Mouse (Mus musculus) heart, embryonic 11.5 days (tissue): ENCODE data around the gene Tmprss2. TPM values are rescaled to one million over a fixed set of nuclear protein-coding genes. Genes with fewer than 3 reads are reported as not detected.
A peak's percentile ranks its signal among the peaks of the same experiment; 100 is the strongest.

Experiments
- ATAC-seq: fragments of 200-750 bp; cut with Nextera tagmentation; replicated peaks from 2 replicates; pipeline ENCODE4 v1.8.0; 2017; ENCODE audit warnings: moderate library complexity; ENCODE audit not compliant: insufficient number of reproducible peaks, low FRiP score, low TSS enrichment
- H3K27ac ChIP-seq: fragments of 300-500 bp; sonication (generic); 2 replicates; pipeline ENCODE4 v1.5.1; 2014; ENCODE audit warnings: mild to moderate bottlenecking, low read depth, low read length
- H3K27me3 ChIP-seq: fragments of 300-500 bp; sonication (generic); 2 replicates; pipeline ENCODE4 v1.6.1; 2014; ENCODE audit warnings: mild to moderate bottlenecking, low read length, mixed read lengths; ENCODE audit not compliant: control insufficient read depth, insufficient read depth
- H3K36me3 ChIP-seq: fragments of 300-500 bp; sonication (generic); 2 replicates; pipeline ENCODE4 v1.6.1; 2014; ENCODE audit warnings: mild to moderate bottlenecking, low read length, moderate library complexity, mixed read lengths; ENCODE audit not compliant: control insufficient read depth, insufficient read depth
- H3K4me1 ChIP-seq: fragments of 300-500 bp; sonication (generic); 2 replicates; pipeline ENCODE4 v1.6.1; 2014; ENCODE audit warnings: low read length; ENCODE audit not compliant: control insufficient read depth, insufficient read depth
- H3K4me2 ChIP-seq: fragments of 300-500 bp; sonication (generic); 2 replicates; pipeline ENCODE4 v1.6.1; 2014; ENCODE audit warnings: mild to moderate bottlenecking, moderate library complexity
- H3K4me3 ChIP-seq: fragments of 300-500 bp; sonication (generic); 2 replicates; pipeline ENCODE4 v1.5.1; 2014; ENCODE audit warnings: low read depth, low read length
- H3K9ac ChIP-seq: fragments of 300-500 bp; sonication (generic); 2 replicates; pipeline ENCODE4 v1.6.1; 2014; ENCODE audit warnings: mild to moderate bottlenecking, low read depth, low read length, moderate library complexity
- H3K9me3 ChIP-seq: fragments of 300-500 bp; sonication (generic); replicated peaks from 2 replicates; pipeline ENCODE4 v1.6.1; 2016; ENCODE audit warnings: low read length; ENCODE audit not compliant: control insufficient read depth
- WGBS: fragments of 180-500 bp; shearing (Covaris S2); extraction: QIAGEN DNeasy Blood & Tissue Kit; methylation state at CpG from one replicate; pipeline ENCODE4 v1.1.7; 2014; ENCODE audit not compliant: insufficient replicate concordance; 5-methylcytosine and 5-hydroxymethylcytosine counted together
- polyA plus RNA-seq: library from polyadenylated mRNA; unstranded; fragments of >200 nt; fragmentation: Nextera tagmentation; extraction: Ambion mirVana; gene quantifications from 2 replicates; pipeline ENCODE4 v1.2.1, GENCODE M21; 2014

Gene Tmprss2
- polyA plus RNA-seq, 1 experiment from 2014 or later = 0.26 TPM

DNA sequence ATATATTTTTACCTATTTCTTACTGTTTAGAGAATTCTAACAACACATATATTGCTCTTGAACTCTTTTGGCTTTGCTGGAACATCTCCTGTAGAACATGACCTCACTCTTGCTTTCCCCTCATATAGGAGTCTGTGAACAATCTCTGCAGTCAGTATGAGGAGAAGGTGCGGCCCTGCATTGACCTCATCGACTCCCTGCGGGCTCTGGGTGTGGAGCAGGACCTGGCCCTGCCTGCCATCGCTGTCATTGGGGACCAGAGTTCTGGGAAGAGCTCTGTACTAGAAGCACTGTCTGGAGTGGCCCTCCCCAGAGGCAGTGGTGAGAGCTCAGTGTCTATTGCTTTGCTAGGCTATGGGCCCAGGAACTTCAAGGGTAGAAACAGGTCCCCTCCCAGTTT is 66.7 kb downstream of the Tmprss2 start:
- H3K27ac ChIP-seq = no peak overlapping the region
- H3K27me3 ChIP-seq = no peaks in the 10 kb centered on the region
- H3K36me3 ChIP-seq = no peaks in the 10 kb centered on the region
- H3K4me2 ChIP-seq = no peak overlapping the region
- ATAC-seq = no peak
- 76% methylated on average over 4 of the region's 4 CpGs for WGBS
- no peaks in the 10 kb centered on the region for H3K4me1 ChIP-seq
- H3K9me3 ChIP-seq = no peaks in the 10 kb centered on the region
- H3K4me3 ChIP-seq = no peak overlapping the region
- H3K9ac ChIP-seq = no peak overlapping the region

DNA sequence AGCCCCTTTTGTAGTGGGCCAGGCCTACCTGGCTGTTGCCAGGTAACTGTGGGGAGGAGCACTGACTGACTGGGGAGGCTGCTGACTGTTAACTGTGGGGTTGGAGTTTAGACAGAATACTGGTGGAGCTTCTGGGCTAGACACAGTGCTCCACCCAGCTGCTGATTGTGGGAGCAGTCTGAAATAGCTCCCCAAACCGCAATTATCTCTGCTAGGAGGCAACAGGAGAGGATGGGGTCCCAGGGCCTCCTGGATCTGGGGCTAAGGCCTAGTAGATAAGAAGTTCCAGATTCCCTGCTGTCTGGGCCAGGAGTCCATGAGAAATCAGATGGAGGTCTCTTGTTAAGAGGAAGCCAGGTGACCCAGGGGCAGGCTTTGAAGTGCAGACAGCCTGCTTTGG is 74.1 kb downstream of the Tmprss2 start:
- Histone ChIP-seq H3K4me2 (peak overlapping the region; percentile 33), H3K36me3 (no peaks in the 10 kb centered on the region), H3K27me3 (no peaks in the 10 kb centered on the region), H3K9me3 (no peaks in the 10 kb centered on the region; the same call in 1 of the 2 replicates), H3K4me3 (no peak overlapping the region), H3K9ac (no peak overlapping the region), H3K4me1 (peaks cover 23% of the 10 kb centered on the region), H3K27ac (peak overlapping the region; percentile 90; the same call in 1 of the 2 replicates)
- ATAC-seq = no peak
- WGBS = 25% methylated on average over 1 of the region's 1 CpGs

DNA sequence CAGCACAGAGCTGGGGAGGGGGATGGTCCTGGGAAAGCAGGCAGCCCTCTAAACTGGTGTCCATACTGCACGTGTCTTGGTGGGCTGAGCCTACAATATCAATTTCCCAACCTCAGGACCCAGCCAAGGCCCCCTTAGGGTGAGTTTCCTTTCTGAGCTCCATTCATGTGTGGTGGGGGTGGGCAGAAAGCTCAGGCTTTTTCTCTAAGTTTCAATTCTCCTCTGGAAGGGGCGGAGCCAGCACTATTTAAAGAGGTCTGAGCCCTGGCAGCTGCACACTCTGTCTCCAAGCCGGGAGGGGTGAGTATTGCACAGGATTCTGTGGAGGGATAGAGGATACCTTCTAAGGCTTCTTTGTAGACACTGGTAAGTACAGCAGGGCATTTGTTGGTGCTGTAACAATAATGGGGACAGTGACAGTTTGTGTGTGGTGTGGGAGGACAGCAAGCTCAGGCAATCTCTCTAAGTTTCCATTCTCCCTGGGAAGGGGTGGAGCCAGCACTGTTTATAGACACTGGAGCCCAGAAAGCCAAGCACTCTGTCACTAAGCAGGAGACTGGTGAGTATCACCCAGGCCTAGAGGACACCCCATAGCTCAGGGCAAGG is 75.1 kb downstream of the Tmprss2 start:
- Histone ChIP-seq H3K27ac (peak overlapping the region; percentile 90), H3K27me3 (no peaks in the 10 kb centered on the region), H3K4me3 (no peak overlapping the region), H3K9ac (peak overlapping the region; percentile 58), H3K4me2 (peak overlapping the region; percentile 58), H3K9me3 (no peaks in the 10 kb centered on the region; the same call in 1 of the 2 replicates), H3K36me3 (no peaks in the 10 kb centered on the region), H3K4me1 (peaks cover 23% of the 10 kb centered on the region)
- peak; percentile 72 for ATAC-seq
- WGBS = 9% methylated on average over 3 of the region's 3 CpGs

DNA sequence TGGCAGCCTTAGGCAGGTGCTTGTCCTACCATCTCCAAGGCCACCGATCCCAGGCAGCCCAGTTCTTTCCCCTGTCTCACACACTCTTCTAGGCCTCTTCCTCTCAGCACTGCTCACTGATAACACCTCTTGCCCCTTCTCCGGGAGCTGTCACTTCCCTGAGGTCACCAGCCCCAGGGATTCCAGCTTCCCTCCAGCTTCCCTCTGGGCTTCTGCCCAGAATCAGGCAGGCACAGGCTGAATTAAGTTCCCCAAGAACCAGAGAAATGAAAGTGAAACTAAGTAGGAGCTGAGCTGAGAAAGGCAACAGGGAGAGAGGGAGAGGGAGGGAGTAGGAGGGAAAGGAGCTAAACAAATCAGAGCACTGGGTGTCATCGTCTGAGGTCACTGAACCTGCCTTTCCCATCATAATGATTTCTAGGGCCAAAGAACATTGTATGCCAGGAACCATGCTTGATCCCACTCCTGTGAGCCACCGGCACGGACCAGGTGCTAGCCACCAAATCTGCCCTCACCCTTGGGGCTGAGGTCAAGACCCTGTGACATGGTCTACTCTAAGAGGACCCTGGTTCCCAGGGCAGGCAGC is 76.0 kb downstream of the Tmprss2 start:
- Histone ChIP-seq H3K4me1 (peaks cover 23% of the 10 kb centered on the region), H3K9me3 (no peaks in the 10 kb centered on the region; the same call in 1 of the 2 replicates), H3K4me3 (peak overlapping the region; percentile 19; the same call in 1 of the 2 replicates), H3K27me3 (no peaks in the 10 kb centered on the region), H3K27ac (peak overlapping the region; percentile 90), H3K4me2 (peak overlapping the region; percentile 58), H3K9ac (peak overlapping the region; percentile 58), H3K36me3 (no peaks in the 10 kb centered on the region)
- ATAC-seq = 0 out of 2 replicates have a peak, but pooled peaks have one; percentile 10
- WGBS = 15% methylated on average over 5 of the region's 5 CpGs

DNA sequence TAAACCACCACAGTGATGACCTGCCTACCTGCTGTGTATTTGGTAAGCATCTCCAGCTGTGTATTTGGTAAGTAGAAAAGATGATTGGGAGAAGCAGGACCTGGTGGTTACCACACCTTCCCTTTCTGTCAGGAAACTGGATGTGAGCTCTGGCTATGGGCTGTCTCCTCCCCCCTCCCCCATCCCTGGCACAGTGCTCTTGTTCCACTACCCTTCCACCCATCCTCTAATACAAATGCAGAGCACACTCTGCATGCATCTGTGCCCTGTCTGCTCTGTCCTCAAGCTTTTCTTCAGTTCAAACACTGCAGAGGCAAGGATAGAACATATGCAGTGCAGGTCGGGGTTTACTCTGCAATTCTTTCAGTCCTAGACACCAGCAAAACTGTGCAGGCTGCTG is 76.5 kb downstream of the Tmprss2 start:
- Histone ChIP-seq H3K27me3 (no peaks in the 10 kb centered on the region), H3K27ac (peak overlapping the region; percentile 90), H3K9me3 (no peaks in the 10 kb centered on the region; the same call in 1 of the 2 replicates), H3K4me1 (peaks cover 23% of the 10 kb centered on the region), H3K9ac (0 out of 2 replicates have a peak overlapping the region, but pooled peaks have one; percentile 58), H3K4me2 (peak overlapping the region; percentile 58), H3K4me3 (no peak overlapping the region), H3K36me3 (no peaks in the 10 kb centered on the region)
- 36% methylated on average over 1 of the region's 1 CpGs for WGBS
- ATAC-seq = 0 out of 2 replicates have a peak, but pooled peaks have one; percentile 3

DNA sequence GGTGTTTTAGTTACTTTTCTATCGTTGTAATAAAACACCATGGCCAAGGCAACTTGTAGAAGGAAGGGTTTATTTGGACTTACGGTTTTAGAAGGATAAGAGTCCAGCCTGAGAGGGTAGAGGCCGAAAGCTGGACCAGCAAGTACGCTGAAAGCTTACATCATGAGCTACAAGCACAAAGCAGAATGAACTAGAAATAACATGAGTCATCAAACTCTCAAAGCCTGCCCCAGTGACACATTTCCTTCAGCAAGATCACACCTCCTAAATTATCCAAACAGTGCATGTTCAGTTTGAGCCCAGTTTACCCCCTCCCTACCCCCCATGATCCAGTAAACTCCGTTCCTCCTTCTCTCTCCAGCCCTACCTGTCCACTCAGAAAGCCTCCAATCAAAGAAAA is 77.2 kb downstream of the Tmprss2 start:
- no peaks in the 10 kb centered on the region for H3K27me3 ChIP-seq
- ATAC-seq = no peak
- WGBS = 77% methylated on average over 5 of the region's 5 CpGs
- no peak overlapping the region for H3K4me2 ChIP-seq
- H3K4me3 ChIP-seq = no peak overlapping the region
- H3K9ac ChIP-seq = no peak overlapping the region
- H3K4me1 ChIP-seq = peaks cover 23% of the 10 kb centered on the region
- H3K27ac ChIP-seq = no peak overlapping the region
- no peaks in the 10 kb centered on the region for H3K36me3 ChIP-seq
- no peaks in the 10 kb centered on the region; the same call in 1 of the 2 replicates for H3K9me3 ChIP-seq

DNA sequence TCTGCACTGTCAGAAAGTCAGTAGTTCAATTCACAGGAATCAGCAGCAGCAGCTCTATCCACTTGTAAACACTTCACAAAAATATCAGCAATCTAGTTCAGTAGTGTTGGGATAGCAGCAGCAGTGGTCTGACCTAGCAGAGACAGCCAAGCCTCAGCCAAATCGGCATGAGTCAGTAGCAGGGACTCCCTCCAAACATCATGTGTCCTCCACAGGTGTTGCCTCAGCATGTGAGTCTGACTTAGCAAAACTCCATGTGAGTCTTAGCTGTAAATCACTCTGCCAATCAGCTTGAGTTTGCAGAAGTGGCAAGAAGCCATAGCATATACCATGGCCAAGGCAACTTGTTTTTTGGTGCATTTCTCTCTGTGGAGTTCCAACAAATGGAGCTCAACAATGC is 77.9 kb downstream of the Tmprss2 start:
- H3K27me3 ChIP-seq = no peaks in the 10 kb centered on the region
- no peak overlapping the region for H3K4me3 ChIP-seq
- no peak for ATAC-seq
- no peak overlapping the region for H3K4me2 ChIP-seq
- H3K36me3 ChIP-seq = no peaks in the 10 kb centered on the region
- H3K9ac ChIP-seq = no peak overlapping the region
- WGBS = 69% methylated on average over 1 of the region's 1 CpGs
- no peaks in the 10 kb centered on the region; the same call in 1 of the 2 replicates for H3K9me3 ChIP-seq
- H3K4me1 ChIP-seq = peaks cover 23% of the 10 kb centered on the region
- H3K27ac ChIP-seq = no peak overlapping the region

DNA sequence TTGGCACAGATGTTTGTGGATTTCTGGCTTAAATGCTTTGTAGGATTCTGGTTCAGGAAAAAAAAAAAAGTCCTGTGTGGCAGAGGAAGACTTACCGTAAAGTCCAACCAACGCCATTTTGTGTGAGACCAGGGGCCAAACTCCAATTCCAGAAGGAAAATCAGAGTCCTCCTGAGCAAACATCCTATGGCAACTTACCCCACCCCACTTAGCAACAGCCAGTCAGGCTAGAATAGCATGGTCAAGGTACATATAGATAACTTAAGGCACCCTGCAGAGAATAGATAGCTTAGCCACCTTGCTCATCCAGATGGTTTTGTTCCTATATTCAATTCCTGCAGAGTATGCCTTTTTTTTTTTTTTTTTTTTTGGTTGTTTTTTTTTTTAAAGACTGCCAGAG is 81.8 kb downstream of the Tmprss2 start:
- no peak overlapping the region for H3K9ac ChIP-seq
- no peak overlapping the region for H3K4me2 ChIP-seq
- no peaks in the 10 kb centered on the region for H3K36me3 ChIP-seq
- H3K4me3 ChIP-seq = no peak overlapping the region
- no peaks in the 10 kb centered on the region; the same call in 1 of the 2 replicates for H3K9me3 ChIP-seq
- H3K27ac ChIP-seq = no peak overlapping the region
- H3K4me1 ChIP-seq = peaks cover 2% of the 10 kb centered on the region; the same call in 1 of the 2 replicates
- 68% methylated on average over 2 of the region's 2 CpGs for WGBS
- no peak for ATAC-seq
- no peaks in the 10 kb centered on the region for H3K27me3 ChIP-seq
